Mouse (Mus musculus) B cell, adult 67 days (primary cell): Measurements from ENCODE around the gene Fgfr2. TPM values are rescaled to one million over a fixed set of nuclear protein-coding genes. Genes with fewer than 3 reads are reported as not detected.

Experiments
- total RNA-seq, 2 experiments: library from RNA; stranded (reverse); gene quantifications; 4 replicates each; pipeline ENCODE4 v1.2.4; 2023

The Fgfr2 gene
- total RNA-seq, 2 experiments from 2014 or later = not detected

Other genes with a start within 250 kb of the Fgfr2 start
- gene Zranb1, start 192.2 kb downstream of the Fgfr2 start, total RNA-seq = 10 to 100 TPM; 35.9 to 42.1 TPM
- gene Ctbp2, start 1.0 kb upstream of the Fgfr2 start, total RNA-seq = not detected